Mouse (Mus musculus) cortical plate, adult 2 months (tissue): ENCODE measurements around the gene Samm50. TPM values are rescaled to one million over a fixed set of nuclear protein-coding genes. Genes with fewer than 3 reads are reported as not detected.

ENCODE experiments used
- H3K27ac ChIP-seq: fragments of 200-500 bp; 2 replicates; pipeline ENCODE4 v1.5.1; 2012; ENCODE audit warnings: low read length, control low read depth, inconsistent platforms; ENCODE audit not compliant: insufficient read depth
- H3K4me1 ChIP-seq: fragments of 200-500 bp; 2 replicates; pipeline ENCODE4 v1.6.1; 2011; ENCODE audit warnings: low read length; ENCODE audit not compliant: control insufficient read depth, insufficient read depth
- H3K4me3 ChIP-seq: fragments of 200-500 bp; 2 replicates; pipeline ENCODE4 v1.5.1; 2011; ENCODE audit warnings: mild to moderate bottlenecking, low read length, control low read depth; ENCODE audit not compliant: insufficient read depth
- CTCF ChIP-seq: fragments of 200-500 bp; IDR thresholded peaks from 2 replicates; pipeline ENCODE4 v1.5.1; 2011; ENCODE audit warnings: mild to moderate bottlenecking, control low read depth, low read length; ENCODE audit not compliant: insufficient read depth; ENCODE audit errors: extremely low read depth
- POLR2A ChIP-seq: fragments of 200-500 bp; IDR thresholded peaks from 2 replicates; pipeline ENCODE4 v1.6.1; 2011; ENCODE audit warnings: mild to moderate bottlenecking, low read length, control low read depth; ENCODE audit not compliant: insufficient read depth; ENCODE audit errors: extremely low read depth
- polyA plus RNA-seq: library from polyadenylated mRNA; depleted of rRNA; stranded (reverse); fragments of >200 nt; gene quantifications from 2 replicates; pipeline ENCODE4 v1.2.3, GENCODE M21; 2012

Samm50 gene
- polyA plus RNA-seq, 1 experiment = 43.5 TPM

GRCm38 (mm10) chr15:84178733-84179132 lies 13.3 kb upstream of the Samm50 start:
- Histone ChIP-seq H3K4me1 (no peaks in the 10 kb centered on the region), H3K4me3 (no peak overlapping the region), H3K27ac (no peak overlapping the region)
- TF ChIP-seq CTCF (no peak), POLR2A (no peak)

GRCm38 (mm10) chr15:84182000-84182399 lies 10.0 kb upstream of the Samm50 start:
- TF ChIP-seq POLR2A (no peak), CTCF (no peak)
- Histone ChIP-seq H3K4me3 (no peak overlapping the region), H3K27ac (no peak overlapping the region), H3K4me1 (no peaks in the 10 kb centered on the region)

- Histone ChIP-seq H3K4me1 (no peaks in the 10 kb centered on the region), H3K4me3 (no peak overlapping the region), H3K27ac (no peak overlapping the region)
- TF ChIP-seq POLR2A (no peak), CTCF (no peak)
Observed at GRCm38 (mm10) chr15:84183967-84184366, 8.1 kb upstream of the Samm50 start.

DNA sequence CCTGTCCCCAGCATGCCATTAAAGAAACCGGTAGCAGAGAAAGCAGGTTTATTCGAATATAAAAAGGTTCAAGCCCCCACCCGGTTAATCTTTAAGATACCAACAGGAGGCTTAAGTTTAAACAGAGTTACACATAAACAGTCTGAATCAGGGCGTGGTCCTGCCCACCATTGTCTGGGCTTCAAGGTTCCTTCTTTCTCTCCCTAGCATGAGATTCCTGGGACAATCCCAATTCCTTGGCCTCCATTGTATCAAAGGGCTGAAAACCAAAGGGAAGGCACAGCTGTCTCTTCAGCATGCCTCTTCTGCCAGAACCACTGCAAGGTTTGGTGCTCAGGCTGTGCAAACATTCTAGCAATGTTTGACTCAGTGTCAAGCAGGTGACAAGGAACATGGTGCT lies 5.8 kb upstream of the Samm50 start:
- Histone ChIP-seq H3K4me3 (no peak overlapping the region), H3K27ac (no peak overlapping the region), H3K4me1 (no peaks in the 10 kb centered on the region)
- TF ChIP-seq POLR2A (no peak), CTCF (no peak)

DNA sequence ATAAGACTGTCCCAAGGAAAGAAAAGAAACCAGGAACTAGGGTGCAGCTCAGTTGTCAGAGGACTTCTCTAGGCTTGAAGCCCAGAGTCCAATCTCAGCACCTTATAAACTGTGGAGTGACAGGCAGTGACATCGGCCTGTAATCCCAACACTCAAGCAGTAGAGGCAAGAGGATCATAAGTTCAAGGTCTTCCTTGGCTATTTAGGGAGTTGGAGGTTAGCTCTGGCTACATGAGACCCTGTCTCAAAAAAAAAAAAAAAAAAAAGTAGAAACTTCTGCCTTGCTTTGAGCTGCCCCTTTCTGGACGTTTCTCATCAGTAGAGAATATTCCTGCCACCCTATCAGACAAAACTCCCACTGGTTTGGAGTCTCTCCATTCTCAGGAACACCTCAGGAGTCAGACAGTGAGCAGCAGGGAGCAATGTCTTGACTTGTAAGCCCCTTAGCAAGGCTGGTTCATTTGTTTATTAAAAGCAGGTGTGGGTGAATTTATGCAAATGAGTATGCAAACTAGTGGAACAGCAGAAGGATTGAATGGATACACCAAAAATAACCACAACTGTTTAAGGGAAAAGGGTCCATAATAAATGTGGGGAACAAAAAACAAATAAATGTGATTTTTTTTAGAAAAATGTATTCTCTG lies 3.0 kb upstream of the Samm50 start:
- no peak overlapping the region for H3K27ac ChIP-seq
- TF ChIP-seq POLR2A (no peak), CTCF (no peak)
- no peak overlapping the region for H3K4me3 ChIP-seq
- H3K4me1 ChIP-seq = peaks cover 2% of the 10 kb centered on the region; the same call in 1 of the 2 replicates

GRCm38 (mm10) chr15:84189881-84190280 lies 2.2 kb upstream of the Samm50 start:
- Histone ChIP-seq H3K27ac (no peak overlapping the region), H3K4me1 (peaks cover 2% of the 10 kb centered on the region; the same call in 1 of the 2 replicates), H3K4me3 (no peak overlapping the region)
- no peak for TF ChIP-seq POLR2A
- TF ChIP-seq CTCF = no peak

DNA sequence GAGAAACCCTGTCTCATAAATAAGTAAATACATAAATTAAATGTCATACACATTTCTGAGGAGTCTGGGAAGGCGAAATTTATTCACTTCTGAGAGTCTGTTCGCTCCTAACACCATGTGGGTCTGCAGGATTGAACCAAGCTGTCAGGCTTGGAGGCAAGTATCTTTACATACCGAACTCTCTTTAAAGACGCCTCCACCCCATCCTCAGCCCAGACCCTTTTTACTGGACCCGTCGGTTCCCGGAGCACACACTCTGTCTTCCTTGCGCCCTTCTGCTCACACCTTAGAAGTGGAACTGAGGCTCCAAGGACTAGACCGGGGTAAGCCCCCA lies 350 bp upstream of the Samm50 start:
- Histone ChIP-seq H3K4me1 (peaks cover 2% of the 10 kb centered on the region; the same call in 1 of the 2 replicates), H3K27ac (0 out of 2 replicates have a peak overlapping the region, but pooled peaks have one; percentile 1), H3K4me3 (peak overlapping the region; percentile 61)
- TF ChIP-seq CTCF (no peak), POLR2A (no peak)

DNA sequence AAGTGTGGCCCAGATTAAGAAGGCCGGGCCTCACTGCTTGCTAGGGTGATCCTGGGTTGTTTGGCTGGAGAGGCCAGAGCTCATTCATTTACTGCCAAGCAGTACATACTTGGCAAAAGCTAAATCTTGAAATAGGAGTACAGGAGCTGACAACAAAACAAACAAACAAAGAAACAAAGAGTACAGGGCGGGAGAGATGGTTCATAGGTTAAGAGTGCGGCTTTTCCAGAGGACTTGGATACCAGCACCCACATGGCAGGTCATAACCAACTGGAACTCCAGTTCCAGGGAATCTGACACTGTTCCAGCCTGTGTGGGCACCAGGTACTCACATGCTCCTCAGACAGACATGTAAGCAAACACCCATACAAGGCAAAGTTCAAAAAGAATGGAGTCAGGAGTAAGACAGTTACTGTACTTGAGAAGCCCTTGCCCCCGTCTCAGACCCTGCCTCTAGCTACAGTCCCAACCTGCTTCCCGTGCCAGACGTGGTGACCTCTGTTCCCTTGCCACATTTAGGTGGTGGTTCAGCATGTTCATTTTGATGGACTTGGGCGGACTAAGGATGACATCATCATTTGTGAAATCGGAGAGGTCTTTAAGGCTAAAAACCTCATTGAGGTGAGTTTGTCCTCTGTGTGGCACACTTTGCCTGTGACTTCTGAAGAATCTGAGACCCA lies 4.6 kb downstream of the Samm50 start:
- no peak overlapping the region for H3K27ac ChIP-seq
- no peak overlapping the region for H3K4me3 ChIP-seq
- peaks cover 2% of the 10 kb centered on the region; the same call in 1 of the 2 replicates for H3K4me1 ChIP-seq
- TF ChIP-seq POLR2A = no peak
- no peak for TF ChIP-seq CTCF

- TF ChIP-seq CTCF (no peak), POLR2A (no peak)
- Histone ChIP-seq H3K27ac (no peak overlapping the region), H3K4me1 (no peaks in the 10 kb centered on the region), H3K4me3 (no peak overlapping the region)
Observed at GRCm38 (mm10) chr15:84207327-84207726, 15.3 kb downstream of the Samm50 start.

- H3K27ac ChIP-seq = no peak overlapping the region
- TF ChIP-seq CTCF = no peak
- no peaks in the 10 kb centered on the region for H3K4me1 ChIP-seq
- H3K4me3 ChIP-seq = no peak overlapping the region
Observed at GRCm38 (mm10) chr15:84209517-84210412, 17.7 kb downstream of the Samm50 start.
